Mouse (Mus musculus): ENCODE results near the gene Gm13277.
"Not testable (repeated sequence)": the region's sequence is repeated elsewhere in the genome, so short reads cannot be mapped to it uniquely, and the experiment has no call there.

Gm13277 gene

DNA sequence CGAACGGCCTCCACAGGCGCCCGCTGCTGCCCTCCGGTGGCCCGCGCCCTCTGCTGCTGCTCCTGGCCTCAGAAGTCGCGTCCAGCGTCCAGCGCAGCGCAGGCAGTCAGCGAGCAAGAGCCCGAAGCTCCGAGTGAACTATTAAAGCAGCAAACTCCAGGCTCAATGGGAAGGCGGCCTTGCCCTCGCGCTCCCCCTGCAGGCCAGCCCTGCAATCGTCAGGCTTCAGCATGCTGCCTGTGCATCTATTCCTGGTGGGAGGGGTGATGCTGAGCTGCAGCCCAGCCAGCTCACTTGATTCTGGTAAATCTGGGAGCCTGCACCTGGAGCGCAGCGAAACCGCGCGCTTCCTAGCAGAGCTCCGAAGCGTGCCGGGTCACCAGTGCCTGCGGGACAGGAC lies at the start of gene Gm13277:
Gene Gm13277, plus strand, starts transcription at position 231 of the 400 bp plus-strand sequence.
- DNase-seq (ENCODE audit: low read depth): not testable (repeated sequence)

DNA sequence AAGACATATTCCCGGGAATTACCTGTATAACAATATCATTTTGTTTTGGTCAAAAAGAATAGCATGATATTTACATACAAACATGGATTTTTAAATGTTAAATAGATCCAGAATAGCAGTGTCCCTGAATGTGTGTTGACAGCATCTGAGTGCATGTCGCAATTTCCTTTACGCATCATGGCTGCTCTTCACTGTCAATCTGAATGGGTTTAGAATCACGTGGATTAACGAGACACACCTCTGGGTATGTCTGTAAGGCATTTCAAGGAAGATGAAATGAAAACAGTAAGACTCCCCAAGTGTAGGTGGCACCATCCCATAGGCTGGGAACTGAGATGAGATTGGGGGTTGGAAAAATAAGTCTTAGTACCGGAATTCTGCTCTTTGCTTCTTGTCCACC lies 49.4 kb upstream of the Gm13277 start:
- DNase-seq (ENCODE audit: low read depth): no peak

DNA sequence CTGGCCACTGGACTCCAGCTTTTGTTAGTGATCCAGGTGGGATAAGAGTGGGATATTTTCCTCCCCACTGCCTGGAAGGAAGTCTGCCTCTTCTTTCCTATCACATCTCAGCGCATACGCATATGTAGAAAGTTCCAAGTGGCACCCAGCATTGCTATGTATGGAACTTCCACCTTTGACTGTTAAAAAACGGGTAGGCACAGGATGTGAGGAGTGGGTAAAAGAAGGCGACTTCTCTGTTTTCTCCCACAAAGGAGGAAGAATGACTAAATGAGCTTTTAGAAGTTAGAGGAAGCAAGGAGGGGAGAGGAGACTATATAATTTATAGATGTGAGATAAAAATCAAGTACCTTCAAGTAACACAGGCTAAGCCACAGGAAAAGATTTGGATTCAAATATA lies 47.0 kb upstream of the Gm13277 start:
- no peak for DNase-seq (ENCODE audit: low read depth)

DNA sequence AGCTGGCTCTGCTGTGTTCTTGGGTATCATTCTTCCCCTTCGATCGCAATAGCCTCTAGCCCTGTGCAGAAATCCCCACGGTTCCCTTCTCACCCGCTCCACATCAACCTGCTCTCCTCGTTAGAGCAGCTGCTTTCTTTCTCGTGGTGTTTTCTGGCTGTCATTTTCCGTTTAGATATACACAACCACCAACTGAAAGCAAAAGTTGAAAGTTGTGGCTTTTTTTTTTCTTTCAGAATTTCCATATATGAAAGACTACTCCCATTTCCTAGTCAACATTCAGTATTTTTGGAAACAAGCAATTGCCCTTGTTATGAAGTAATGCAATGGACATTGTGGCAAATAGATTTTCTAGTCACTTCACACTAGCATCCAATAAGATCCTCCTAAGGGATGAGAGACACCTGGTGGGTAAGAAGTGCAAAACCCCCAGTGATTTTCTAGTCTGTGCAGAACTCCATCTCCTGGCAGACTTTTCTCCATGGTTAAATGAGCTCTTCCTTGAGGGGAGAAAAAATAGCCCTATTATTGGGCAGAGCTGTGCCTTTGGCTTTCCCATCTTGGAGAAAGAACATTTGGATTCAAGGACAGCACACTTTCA lies 45.6 kb upstream of the Gm13277 start:
- DNase-seq (ENCODE audit: low read depth): no peak

DNA sequence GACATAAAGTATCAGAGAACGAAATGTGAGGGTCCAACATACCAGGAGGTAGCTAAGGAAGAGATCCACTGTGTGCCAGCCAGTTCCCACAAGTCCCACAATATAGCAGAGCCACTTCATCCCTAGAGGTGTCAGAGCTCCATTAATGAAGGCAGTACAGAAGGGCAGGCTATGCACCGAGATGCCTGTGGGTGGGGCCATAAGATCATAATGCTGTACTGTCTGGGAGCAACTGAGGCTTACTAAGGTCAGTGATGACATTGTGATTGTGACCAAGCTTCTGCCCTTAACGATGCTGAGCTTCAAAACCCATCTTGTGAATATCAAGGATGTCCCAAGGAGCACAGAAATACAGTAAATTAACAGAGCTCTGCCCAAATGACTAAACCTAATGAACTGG lies 44.2 kb upstream of the Gm13277 start:
- DNase-seq (ENCODE audit: low read depth): no peak

DNA sequence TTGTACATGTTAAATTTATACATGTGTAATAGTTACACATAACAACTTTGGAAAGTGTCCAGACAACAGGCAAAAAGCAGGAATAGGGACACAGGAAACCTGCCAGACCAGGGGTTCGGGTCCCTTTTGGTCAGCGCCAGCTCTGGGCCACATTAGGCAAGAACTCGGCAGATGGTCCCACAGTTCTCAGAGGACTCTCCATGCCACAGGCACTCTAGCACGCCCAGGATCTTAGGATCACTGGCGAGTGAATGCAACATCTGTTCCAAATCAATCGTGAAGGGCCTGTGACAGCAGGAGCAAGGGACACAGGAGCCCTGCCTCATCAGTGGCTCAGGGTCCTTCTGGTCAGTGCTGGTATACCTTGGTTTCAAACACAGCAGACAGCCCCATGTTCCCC lies 38.5 kb upstream of the Gm13277 start:
- DNase-seq (ENCODE audit: low read depth): no peak

DNA sequence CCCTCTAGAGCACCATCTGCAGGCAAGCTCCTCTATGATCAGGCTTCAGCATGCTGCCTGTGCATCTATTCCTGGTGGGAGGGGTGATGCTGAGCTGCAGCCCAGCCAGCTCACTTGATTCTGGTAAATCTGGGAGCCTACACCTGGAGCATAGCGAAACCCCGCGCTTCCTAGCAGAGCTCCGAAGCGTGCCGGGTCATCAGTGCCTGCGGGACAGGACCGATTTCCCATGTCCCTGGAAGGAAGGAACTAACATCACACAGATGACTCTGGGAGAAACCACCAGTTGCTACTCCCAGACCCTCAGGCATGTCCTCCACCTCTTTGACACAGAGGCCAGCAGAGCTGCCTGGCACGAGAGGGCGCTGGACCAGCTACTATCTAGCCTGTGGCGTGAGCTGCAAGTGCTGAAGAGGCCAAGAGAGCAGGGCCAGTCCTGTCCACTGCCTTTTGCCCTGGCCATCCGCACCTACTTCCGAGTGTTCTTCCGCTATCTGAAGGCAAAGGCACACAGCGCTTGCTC lies 33.6 kb upstream of the Gm13277 start, which contains the start of gene Gm13271:
Gene Gm13271, plus strand, starts transcription at position 51 of the 523 bp plus-strand sequence.
- DNase-seq (ENCODE audit: low read depth): not testable (repeated sequence)

DNA sequence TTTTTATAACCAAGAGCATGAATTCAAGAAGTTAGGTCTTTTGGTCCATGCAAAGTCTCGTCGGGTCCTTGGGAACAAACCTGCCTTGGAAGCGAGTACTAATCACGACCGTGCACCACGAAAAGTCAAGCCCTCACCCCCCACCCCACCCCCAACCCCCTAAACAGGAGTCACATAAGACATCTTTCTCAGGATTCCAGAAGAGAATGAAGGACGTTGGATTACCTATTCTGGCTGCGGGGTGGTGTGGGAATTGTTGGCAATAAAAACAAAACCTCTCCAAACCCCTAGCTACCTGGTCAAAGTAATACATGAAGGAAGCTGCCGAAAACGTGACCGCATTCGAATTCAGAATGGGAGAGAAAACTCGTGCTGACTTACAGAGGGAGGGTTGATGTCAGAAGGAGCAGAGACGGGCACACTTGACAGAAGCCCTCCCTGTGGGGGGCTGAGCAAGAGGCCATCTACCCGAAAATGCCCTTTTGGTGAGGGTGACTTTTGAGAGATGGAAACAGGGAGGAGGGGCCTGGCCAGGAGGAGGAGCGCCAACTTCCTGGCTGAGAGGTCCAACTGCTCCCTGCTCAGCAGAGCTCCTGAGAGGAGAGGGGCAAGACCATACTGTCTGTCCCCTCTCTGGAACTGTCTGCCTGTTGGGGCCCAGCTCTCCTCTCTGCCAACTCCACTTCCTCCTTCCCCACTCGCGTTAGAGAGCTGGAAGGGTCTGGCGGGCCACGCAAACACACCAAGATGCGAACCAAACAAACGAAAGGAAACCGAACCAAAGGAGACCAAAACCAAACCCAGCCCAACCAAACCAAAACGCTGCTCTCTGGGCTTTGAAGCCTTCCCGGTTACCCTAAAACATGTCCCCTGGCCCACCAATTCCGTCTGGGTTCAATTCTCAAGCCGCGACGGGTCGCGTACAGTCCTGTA lies 31.6 kb upstream of the Gm13277 start:
- not testable (repeated sequence) for DNase-seq (ENCODE audit: low read depth)

DNA sequence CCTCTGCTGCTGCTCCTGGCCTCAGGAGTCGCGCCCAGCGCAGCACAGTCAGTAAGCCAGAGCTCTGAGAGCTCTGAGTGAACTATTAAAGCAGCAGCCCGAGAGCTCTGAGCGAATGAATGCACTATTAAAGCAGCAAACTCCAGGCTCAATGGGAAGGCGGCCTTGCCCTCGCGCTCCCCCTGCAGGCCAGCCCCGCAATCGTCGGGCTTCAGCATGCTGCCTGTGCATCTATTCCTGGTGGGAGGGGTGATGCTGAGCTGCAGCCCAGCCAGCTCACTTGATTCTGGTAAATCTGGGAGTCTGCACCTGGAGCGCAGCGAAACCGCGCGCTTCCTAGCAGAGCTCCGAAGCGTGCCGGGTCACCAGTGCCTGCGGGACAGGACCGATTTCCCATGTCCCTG lies 30.8 kb upstream of the Gm13277 start:
- DNase-seq (ENCODE audit: low read depth): not testable (repeated sequence)

DNA sequence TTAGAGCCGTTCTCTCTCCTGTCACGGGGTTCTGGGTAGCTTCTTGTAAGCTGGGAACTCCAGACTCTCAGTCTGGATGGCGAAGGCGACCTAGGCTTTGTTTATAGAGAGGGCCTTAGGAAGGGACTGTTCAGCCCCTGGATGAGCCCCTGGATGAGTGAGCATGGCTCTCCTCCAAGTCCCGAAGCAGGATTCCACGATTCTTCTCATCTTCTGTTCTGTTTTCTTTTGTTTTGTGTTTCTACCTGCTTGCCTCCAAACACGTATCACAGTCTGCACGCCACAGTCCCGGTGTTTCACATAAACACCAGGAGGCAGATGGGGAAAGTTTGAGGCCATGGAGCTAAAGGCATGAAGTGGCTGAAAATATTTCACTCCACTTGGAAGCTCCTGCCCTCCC lies 29.7 kb upstream of the Gm13277 start:
- not testable (repeated sequence) for DNase-seq (ENCODE audit: low read depth)

DNA sequence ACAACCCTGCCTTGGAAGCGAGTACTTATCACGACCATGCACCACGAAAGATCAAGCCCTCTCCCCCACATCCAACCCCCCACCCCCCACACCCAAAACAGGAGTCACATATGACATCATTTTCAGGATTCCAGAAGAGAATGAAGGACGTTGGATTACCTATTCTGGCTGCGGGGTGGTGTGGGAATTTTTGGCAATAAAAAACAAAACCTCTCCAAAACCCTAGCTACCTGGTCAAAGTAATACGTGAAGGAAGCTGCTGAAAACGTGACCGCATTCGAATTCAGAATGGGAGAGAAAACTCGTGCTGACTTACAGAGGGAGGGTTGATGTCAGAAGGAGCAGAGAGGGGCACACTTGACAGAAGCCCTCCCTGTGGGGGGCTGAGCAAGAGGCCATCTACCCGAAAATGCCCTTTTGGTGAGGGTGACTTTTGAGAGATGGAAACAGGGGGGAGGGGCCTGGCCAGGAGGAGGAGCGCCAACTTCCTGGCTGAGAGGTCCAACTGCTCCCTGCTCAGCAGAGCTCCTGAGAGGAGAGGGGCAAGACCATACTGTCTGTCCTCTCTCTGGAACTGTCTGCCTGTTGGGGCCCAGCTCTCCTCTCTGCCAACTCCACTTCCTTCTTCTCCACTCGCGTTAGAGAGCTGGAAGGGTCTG lies 28.7 kb upstream of the Gm13277 start, which contains the start of gene Gm13283:
Gene Gm13283, plus strand, starts transcription at position 510 of the 659 bp plus-strand sequence.
- not testable (repeated sequence) for DNase-seq (ENCODE audit: low read depth)

DNA sequence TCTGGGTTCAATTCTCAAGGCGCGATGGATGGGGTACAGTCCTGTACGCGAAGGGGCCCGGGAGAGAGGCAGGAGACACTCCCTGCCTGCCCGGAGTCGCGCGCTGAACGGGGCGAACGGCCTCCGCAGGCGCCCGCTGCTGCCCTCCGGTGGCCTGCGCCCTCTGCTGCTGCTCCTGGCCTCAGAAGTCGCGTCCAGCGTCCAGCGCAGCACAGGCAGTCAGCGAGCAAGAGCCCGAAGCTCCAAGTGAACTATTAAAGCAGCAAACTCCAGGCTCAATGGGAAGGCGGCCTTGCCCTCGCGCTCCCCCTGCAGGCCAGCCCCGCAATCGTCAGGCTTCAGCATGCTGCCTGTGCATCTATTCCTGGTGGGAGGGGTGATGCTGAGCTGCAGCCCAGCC lies 28.0 kb upstream of the Gm13277 start:
- not testable (repeated sequence) for DNase-seq (ENCODE audit: low read depth)

DNA sequence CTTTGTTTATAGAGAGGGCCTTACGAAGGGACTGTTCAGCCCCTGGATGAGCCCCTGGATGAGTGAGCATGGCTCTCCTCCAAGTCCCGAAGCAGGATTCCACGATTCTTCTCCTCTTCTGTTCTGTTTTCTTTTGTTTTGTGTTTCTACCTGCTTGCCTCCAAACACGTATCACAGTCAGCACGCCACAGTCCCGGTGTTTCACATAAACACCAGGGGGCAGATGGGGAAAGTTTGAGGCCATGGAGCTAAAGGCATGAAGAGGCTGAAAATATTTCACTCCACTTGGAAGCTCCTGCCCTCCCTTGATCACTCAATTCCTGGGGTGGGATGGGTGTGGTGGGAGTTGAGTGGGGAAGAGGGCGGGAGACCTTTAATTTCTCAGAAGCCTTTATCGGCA lies 26.7 kb upstream of the Gm13277 start:
- not testable (repeated sequence) for DNase-seq (ENCODE audit: low read depth)

DNA sequence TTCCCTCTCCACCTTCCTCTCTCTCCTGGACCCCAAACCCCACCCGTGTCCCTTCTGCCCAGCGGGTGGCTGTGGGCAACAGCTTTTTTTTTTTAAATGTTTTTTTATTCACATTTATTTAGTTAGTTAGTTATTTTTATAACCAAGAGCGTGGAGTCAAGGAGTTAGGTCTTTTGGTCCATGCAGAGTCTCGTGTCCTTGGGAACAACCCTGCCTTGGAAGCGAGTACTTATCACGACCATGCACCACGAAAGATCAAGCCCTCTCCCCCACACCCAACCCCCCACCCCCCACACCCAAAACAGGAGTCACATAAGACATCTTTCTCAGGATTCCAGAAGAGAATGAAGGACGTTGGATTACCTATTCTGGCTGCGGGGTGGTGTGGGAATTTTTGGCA lies 26.1 kb upstream of the Gm13277 start:
- DNase-seq (ENCODE audit: low read depth): not testable (repeated sequence)

DNA sequence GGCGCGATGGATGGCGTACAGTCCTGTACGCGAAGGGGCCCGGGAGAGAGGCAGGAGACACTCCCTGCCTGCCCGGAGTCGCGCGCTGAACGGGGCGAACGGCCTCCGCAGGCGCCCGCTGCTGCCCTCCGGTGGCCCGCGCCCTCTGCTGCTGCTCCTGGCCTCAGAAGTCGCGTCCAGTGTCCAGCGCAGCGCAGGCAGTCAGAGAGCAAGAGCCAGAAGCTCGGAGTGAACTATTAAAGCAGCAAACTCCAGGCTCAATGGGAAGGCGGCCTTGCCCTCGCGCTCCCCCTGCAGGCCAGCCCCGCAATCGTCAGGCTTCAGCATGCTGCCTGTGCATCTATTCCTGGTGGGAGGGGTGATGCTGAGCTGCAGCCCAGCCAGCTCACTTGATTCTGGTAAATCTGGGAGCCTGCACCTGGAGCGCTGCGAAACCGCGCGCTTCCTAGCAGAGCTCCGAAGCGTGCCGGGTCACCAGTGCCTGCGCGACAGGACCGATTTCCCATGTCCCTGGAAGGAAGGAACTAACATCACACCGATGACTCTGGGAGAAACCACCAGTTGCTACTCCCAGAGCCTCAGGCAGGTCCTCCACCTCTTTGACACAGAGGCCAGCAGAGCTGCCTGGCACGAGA lies 24.9 kb upstream of the Gm13277 start:
- DNase-seq (ENCODE audit: low read depth): not testable (repeated sequence)

DNA sequence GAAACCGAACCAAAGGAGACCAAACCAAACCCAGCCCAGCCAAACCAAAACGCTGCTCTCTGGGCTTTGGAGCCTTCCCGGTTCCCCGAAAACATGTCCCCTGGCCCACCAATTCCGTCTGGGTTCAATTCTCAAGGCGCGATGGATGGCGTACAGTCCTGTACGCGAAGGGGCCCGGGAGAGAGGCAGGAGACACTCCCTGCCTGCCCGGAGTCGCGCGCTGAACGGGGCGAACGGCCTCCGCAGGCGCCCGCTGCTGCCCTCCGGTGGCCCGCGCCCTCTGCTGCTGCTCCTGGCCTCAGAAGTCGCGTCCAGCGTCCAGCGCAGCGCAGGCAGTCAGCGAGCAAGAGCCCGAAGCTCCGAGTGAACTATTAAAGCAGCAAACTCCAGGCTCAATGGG lies 14.9 kb upstream of the Gm13277 start, which contains the start of gene Gm13290:
Gene Gm13290, plus strand, starts transcription at position 301 of the 400 bp plus-strand sequence.
- DNase-seq (ENCODE audit: low read depth): not testable (repeated sequence)

DNA sequence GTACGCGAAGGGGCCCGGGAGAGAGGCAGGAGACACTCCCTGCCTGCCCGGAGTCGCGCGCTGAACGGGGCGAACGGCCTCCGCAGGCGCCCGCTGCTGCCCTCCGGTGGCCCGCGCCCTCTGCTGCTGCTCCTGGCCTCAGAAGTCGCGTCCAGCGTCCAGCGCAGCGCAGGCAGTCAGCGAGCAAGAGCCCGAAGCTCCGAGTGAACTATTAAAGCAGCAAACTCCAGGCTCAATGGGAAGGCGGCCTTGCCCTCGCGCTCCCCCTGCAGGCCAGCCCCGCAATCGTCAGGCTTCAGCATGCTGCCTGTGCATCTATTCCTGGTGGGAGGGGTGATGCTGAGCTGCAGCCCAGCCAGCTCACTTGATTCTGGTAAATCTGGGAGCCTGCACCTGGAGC lies 11.8 kb upstream of the Gm13277 start, which contains the start of gene Gm13289:
Gene Gm13289, plus strand, starts transcription at position 301 of the 400 bp plus-strand sequence.
- DNase-seq (ENCODE audit: low read depth): not testable (repeated sequence)

DNA sequence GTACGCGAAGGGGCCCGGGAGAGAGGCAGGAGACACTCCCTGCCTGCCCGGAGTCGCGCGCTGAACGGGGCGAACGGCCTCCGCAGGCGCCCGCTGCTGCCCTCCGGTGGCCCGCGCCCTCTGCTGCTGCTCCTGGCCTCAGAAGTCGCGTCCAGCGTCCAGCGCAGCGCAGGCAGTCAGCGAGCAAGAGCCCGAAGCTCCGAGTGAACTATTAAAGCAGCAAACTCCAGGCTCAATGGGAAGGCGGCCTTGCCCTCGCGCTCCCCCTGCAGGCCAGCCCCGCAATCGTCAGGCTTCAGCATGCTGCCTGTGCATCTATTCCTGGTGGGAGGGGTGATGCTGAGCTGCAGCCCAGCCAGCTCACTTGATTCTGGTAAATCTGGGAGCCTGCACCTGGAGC lies 8.9 kb upstream of the Gm13277 start, which contains the start of gene Gm13272:
Gene Gm13272, plus strand, starts transcription at position 301 of the 400 bp plus-strand sequence.
- not testable (repeated sequence) for DNase-seq (ENCODE audit: low read depth)

DNA sequence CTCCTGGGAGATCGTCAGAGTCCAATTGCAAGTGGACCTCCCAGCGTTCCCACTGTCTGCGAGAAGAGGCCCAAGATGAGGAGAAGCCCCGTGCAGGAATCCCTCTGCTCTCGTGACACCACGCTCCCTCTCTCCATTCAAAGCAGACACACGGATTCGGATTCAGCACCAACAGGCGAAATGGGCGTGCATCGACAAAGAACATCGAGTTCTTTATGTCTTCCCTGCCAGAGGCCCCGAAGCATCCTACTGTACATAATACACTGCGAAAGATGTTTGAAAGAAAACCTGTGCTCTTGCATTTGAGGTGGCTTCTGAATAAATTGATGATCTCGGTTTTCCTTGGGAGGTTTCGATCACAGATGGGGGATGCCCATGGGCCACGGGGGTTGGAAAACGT lies 8.1 kb upstream of the Gm13277 start:
- not testable (repeated sequence) for DNase-seq (ENCODE audit: low read depth)

DNA sequence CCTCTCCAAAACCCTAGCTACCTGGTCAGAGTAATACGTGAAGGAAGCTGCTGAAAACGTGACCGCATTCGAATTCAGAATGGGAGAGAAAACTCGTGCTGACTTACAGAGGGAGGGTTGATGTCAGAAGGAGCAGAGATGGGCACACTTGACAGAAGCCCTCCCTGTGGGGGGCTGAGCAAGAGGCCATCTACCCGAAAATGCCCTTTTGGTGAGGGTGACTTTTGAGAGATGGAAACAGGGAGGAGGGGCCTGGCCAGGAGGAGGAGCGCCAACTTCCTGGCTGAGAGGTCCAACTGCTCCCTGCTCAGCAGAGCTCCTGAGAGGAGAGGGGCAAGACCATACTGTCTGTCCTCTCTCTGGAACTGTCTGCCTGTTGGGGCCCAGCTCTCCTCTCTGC lies 6.6 kb upstream of the Gm13277 start, which contains the start of gene Ifnz:
Gene Ifnz, plus strand, starts transcription at position 301 of the 400 bp plus-strand sequence.
- not testable (repeated sequence) for DNase-seq (ENCODE audit: low read depth)

DNA sequence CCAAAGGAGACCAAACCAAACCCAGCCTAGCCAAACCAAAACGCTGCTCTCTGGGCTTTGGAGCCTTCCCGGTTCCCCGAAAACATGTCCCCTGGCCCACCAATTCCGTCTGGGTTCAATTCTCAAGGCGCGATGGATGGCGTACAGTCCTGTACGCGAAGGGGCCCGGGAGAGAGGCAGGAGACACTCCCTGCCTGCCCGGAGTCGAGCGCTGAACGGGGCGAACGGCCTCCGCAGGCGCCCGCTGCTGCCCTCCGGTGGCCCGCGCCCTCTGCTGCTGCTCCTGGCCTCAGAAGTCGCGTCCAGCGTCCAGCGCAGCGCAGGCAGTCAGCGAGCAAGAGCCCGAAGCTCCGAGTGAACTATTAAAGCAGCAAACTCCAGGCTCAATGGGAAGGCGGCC lies 6.1 kb upstream of the Gm13277 start:
- DNase-seq (ENCODE audit: low read depth): not testable (repeated sequence)
